Mouse (Mus musculus): ENCODE measurements around the gene Zfp263.

The Zfp263 gene

GRCm38 (mm10) chr16:3743503-3744185 is at the start of gene Zfp263:
Gene Zfp263 (plus strand): TSS chr16:3744093.
- DNase-seq (ENCODE audit: low read depth): peak; percentile 98

DNA sequence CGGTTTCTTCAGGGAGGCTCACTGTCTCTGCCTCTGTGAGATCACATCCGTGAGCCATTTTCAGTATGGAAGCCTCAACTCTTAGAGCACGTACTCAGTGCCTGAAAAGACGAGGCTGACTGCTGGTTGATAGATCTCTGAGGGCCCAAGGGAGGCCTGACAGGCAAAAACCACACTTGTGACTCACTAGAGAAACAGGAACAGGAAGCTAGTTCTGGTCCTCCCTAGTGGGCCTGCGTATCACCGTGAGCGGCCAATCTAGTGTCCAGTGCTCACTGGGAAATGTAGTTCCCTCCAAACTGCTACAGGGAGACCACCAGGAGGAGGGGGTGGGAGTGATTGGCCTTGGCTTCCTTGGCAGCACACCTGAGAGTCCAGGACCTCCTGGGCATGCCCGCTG is 44.6 kb upstream of the Zfp263 start:
- DNase-seq (ENCODE audit: low read depth): peak; percentile 44

GRCm38 (mm10) chr16:3700893-3701292 is 43.0 kb upstream of the Zfp263 start:
- no peak for DNase-seq (ENCODE audit: low read depth)

- no peak for DNase-seq (ENCODE audit: low read depth)
Measured at GRCm38 (mm10) chr16:3706680-3707079, 37.2 kb upstream of the Zfp263 start.

GRCm38 (mm10) chr16:3714731-3715130 is 29.2 kb upstream of the Zfp263 start:
- no peak for DNase-seq (ENCODE audit: low read depth)

GRCm38 (mm10) chr16:3717980-3718379 is 25.9 kb upstream of the Zfp263 start, which contains the start of gene Mefv:
Gene Mefv (minus strand): TSS chr16:3718097.
- DNase-seq (ENCODE audit: low read depth): no peak

DNA sequence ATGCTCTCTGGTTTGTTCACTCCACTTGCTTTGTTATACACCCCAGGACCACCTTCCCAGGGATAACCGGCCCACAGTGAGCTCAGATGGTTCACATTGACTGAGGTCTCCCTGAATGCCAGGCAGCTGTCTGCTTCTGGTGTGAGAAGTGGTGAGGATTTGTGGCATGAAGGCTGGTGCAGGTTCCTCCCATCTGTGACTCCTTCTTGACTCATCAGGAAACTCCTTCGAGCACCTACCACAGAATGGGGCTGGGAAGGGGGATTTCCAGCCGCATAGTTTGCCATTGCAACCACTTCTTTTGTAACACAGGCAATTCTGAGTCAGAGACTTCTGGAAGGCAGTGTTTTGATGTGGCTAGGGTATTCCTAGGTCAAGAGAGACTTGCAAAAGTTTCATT is 20.7 kb upstream of the Zfp263 start:
- peak; percentile 86 for DNase-seq (ENCODE audit: low read depth)

GRCm38 (mm10) chr16:3727980-3728720 is 15.7 kb upstream of the Zfp263 start:
- no peak for DNase-seq (ENCODE audit: low read depth)

- no peak for DNase-seq (ENCODE audit: low read depth)
Measured at GRCm38 (mm10) chr16:3732612-3733011, 11.3 kb upstream of the Zfp263 start.

GRCm38 (mm10) chr16:3733198-3733732 is 10.6 kb upstream of the Zfp263 start:
- DNase-seq (ENCODE audit: low read depth): no peak

DNA sequence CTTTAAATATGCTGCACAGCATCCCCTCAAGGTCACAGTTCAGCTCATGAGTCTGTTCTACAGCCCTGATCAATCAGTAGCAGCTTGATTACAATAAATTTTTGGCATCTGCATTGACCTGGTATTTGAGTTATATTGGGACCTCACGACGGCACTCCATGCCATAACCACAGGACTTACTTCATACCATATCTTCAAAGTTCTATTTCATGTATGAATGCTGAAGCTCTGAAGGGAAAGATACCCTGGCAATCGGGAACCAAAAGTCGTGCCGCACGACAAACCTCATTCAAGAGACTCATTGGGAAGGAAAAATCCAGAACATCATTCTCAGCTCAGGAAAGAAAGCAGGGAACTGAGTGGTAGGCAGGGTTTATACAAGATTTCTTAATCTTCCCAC is 1.4 kb upstream of the Zfp263 start:
- no peak for DNase-seq (ENCODE audit: low read depth)

GRCm38 (mm10) chr16:3744186-3744700 is 350 bp downstream of the Zfp263 start:
- no peak for DNase-seq (ENCODE audit: low read depth)

- no peak for DNase-seq (ENCODE audit: low read depth)
Measured at GRCm38 (mm10) chr16:3745656-3746055, 1.8 kb downstream of the Zfp263 start.

DNA sequence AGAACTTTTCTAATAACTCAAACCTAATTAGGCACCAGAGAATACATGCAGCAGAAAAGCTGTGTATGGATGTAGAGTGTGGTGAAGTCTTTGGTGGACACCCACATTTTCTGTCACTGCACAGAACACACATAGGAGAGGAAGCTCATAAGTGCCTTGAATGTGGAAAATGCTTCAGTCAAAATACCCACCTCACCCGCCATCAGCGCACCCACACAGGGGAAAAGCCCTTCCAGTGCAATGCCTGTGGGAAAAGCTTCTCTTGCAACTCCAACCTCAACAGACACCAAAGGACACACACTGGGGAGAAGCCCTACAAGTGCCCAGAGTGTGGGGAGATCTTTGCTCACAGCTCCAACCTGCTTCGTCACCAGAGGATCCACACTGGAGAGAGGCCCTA is 5.1 kb downstream of the Zfp263 start:
- DNase-seq (ENCODE audit: low read depth): no peak

DNA sequence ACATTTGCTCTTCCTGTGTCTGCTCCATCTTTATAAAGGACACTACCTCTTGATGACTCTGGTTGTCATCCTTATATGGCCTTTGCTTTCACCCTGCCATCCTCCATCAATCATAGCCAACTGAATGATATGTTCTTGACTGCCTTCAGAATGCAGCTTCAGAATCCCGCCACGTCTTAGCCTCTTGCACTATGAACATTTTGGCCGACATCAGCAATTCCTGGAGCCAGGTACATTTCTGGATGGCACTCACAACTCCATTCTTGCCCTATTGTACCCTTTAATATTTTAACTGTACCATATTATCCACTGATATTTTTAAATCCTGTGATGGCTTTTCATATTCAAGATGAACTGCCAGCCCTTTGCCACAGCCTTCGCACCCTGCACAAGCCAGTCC is 27.7 kb downstream of the Zfp263 start:
- DNase-seq (ENCODE audit: low read depth): no peak

DNA sequence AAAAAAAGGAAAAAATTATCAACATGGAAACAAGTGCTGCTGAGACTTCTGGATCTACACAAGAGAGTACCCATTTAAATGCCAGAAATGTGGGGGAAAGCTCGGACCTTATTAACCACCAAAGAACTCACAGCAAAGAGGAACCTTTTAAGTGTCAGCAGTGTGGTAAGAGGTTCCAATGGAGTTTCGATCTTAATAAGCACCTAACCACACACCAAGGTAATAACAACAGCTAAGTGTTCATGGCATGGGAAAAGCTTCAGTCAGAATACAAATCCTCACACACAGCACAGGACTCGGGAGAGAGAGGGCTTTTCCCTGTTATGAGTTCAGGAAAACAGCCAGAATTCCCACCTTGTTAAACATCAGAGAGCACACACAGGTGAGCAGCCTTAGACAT is 32.5 kb downstream of the Zfp263 start:
- no peak for DNase-seq (ENCODE audit: low read depth)

DNA sequence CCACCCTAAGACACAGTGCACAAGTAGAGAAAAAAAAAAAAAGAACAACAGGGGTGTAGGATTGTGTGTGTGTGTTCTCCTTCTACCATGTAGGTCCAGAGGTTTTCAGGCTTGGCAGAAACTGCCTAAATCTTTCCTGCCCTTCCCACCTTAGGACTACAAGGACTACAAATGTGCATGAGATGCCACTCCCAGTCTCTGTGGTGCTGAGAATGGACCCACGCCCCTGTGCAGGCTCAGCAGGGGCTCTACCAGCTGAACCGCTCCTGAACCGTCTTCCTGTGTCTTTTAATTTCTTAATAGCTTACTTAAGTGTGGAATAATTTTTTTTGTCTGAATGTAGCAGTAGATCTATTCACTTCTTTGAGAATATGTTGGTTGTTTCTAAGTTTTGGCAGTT is 34.1 kb downstream of the Zfp263 start:
- no peak for DNase-seq (ENCODE audit: low read depth)

DNA sequence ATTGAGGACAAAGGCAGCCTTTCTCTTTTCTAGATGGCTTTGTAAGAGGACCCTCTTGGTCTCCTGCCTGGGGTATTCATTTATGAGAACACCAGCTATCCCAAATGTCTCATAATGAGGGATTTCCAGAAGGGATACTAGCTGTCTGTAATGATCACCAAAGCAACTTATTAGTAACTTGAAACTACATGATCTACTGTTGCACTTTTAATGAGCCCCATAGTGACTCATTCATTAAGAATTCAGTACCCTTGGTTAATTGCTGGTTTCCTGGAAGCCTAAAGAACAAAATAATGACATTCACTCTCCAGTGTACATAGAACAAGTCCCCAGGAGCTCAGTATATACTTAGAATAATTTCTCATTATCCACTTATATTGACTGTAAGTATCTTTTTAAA is 37.3 kb downstream of the Zfp263 start:
- DNase-seq (ENCODE audit: low read depth): no peak

DNA sequence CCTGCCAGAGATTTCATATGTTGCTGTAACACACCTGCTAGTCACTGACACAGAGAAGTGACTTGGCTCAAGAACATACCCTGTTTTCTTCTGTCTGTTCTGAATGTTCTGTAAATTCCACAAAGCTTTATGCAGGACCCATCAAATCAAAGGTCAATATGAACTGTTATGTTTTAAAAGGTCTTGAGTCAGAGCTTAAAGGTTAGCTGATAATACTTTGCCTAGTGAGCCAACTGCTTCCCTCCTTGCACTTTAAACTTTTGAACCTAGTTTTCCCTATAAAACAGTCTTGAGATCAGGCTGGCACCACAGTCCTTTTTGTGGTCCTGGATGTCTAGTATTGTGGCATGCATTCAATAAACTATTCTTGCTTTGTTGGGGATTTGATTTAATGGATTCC is 44.5 kb downstream of the Zfp263 start:
- DNase-seq (ENCODE audit: low read depth): no peak

Measured in NIH3T3 (cell line).